Mouse (Mus musculus) hematopoietic stem cell, adult 5-6 weeks (primary cell): Measurements from ENCODE around the gene Adarb1. TPM values are rescaled to one million over a fixed set of nuclear protein-coding genes. Genes with fewer than 3 reads are reported as not detected.
"Not testable (repeated sequence)": the region's sequence is repeated elsewhere in the genome, so short reads cannot be mapped to it uniquely, and the experiment has no call there.

Experiments
- ATAC-seq, 2 experiments: fragments of 125-278 bp in 1 of 2; replicated peaks in 1 of 2; 2 replicates each; pipeline ENCODE4 v1.8.0; 2016 to 2017; ENCODE audit warnings: inconsistent platforms in 2 of 2, mild to moderate bottlenecking in 2 of 2, moderate number of reproducible peaks in 2 of 2, low read depth in 1 of 2, moderate TSS enrichment in 1 of 2; ENCODE audit not compliant: low FRiP score in 2 of 2, poor library complexity in 2 of 2, severe bottlenecking in 2 of 2, insufficient read depth in 1 of 2, low TSS enrichment in 1 of 2
- total RNA-seq: library from RNA; stranded (forward); fragments of 172-1452, 232-1000 nt; gene quantifications from 2 replicates; pipeline ENCODE4 v1.2.3, GENCODE M21; 2017

The Adarb1 gene
- total RNA-seq, 1 experiment from 2014 or later: 4.4 TPM

- no peak for ATAC-seq
Observed at GRCm38 (mm10) chr10:77304362-77304761, 113.7 kb downstream of the Adarb1 start.

DNA sequence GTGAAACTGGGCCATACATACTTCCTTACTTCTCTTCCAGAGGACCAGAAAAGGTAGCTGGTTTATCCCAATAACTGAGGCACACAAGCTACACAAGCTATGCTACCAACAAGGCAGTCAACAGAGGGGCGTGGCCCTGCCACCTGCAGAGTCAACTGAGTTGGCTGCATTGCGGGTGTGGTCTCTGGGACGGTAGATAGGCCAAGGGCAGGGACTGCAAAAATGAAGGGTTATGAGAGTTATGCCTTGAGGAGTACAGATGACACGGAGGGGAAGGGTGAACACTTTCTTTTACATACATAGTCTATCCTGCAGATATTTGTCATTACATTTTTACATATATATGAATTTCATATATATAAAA lies 117.2 kb downstream of the Adarb1 start:
- no peak for ATAC-seq

DNA sequence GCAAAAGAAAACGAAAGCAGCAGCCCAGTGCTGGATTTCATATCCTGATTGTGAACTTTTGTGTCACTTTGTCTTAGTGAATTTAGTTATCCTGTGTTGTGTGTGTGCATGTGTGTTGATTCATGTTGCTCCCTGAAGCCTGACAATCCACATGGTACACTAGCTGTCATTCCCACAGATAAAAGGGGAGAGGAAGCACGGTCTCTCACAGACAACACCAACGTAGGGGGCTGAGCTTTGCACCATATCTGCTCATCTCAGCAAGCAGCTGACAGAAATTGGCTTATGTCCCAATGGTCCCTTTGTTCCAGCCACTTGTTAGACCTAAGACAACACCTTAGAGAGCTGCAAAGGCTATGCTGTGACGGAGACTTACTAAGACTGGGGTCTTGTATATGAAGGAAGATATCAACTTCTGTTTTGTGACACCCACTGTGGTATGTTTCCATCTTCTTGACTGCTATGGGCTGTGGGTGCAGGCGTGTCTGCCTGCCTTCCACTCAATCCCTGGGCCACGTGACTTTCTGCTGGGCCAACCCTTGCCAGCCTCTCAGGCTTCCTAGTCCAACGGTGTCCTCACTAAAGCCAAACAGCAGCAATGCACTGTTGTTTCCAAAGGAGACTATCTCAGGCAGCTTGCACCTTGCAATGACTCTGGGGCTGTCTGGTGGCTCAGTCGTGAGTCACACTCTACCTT lies 117.7 kb downstream of the Adarb1 start:
- no peak for ATAC-seq

- ATAC-seq: no peak
Observed at GRCm38 (mm10) chr10:77299194-77299593, 118.9 kb downstream of the Adarb1 start.

DNA sequence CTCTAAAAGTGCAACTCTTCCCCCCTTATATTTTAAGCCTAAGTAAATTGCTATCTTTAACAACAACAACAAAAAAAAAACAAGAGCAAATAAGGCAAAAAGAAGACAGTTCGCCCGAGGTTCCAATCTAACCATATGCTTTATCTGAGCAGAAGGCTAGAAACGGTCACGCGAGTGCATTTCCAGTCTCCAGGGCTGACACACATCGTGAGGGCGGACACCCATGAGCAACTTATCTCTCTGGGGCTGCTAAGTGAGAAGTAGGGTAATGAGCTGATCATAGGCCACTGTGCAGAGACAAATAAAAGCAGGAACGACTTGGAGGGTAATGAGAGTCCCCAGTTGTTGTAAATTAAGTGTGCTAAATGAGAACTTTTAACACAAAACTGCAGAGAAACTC lies 119.4 kb downstream of the Adarb1 start:
- no peak for ATAC-seq

DNA sequence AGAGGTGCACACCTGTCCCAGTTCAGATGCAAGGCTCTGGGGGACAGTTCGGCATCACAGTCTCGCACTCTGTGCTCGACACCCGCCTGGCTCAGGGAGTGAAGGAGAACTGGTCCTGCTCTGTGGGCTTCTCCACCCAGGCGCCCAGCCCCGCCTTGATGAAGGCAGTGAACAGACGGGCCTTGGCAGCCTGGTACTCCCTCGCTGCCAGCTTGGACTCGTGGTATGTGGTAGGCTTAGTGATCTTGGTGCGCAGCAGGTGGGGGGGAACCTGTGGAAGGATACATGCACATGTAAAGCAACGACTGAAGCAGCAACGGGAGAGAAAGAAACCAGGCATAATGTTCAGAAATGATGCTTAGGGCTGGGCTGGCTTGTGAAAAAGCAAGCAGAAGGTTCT lies 123.4 kb downstream of the Adarb1 start:
- ATAC-seq: no peak

- peak in 1 of 2 experiments; percentile 38; a peak in 2 of 4 replicates for ATAC-seq
Observed at GRCm38 (mm10) chr10:77290624-77291366, 127.3 kb downstream of the Adarb1 start.

GRCm38 (mm10) chr10:77289559-77289958 lies 128.5 kb downstream of the Adarb1 start:
- no peak for ATAC-seq

- ATAC-seq: no peak
Observed at GRCm38 (mm10) chr10:77288639-77289195, 129.4 kb downstream of the Adarb1 start.

- ATAC-seq: no peak
Observed at GRCm38 (mm10) chr10:77287626-77288025, 130.4 kb downstream of the Adarb1 start.

- no peak for ATAC-seq
Observed at GRCm38 (mm10) chr10:77284832-77285231, 133.2 kb downstream of the Adarb1 start.

DNA sequence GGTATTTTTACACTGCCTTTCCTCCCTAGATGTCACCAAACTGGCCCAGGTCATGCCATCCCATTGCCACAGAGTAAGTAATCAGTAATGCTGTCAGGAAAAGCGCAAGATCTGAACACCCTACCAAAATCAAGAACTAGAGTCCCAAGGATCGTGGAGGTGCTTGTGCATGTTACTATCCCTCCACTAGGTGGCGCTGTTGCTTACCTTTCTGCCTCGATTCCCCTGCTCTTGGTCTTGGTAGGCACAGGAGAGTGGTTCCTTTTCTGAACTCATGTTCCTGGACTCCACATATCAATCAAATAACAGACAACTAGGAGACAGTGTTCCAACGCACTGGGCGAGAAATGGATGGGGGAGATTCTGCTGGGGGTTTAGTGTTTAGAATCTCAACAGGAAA lies 135.2 kb downstream of the Adarb1 start:
- peak; percentile 76 to 90 for ATAC-seq

GRCm38 (mm10) chr10:77282085-77282484 lies 136.0 kb downstream of the Adarb1 start:
- not testable (repeated sequence) for ATAC-seq

DNA sequence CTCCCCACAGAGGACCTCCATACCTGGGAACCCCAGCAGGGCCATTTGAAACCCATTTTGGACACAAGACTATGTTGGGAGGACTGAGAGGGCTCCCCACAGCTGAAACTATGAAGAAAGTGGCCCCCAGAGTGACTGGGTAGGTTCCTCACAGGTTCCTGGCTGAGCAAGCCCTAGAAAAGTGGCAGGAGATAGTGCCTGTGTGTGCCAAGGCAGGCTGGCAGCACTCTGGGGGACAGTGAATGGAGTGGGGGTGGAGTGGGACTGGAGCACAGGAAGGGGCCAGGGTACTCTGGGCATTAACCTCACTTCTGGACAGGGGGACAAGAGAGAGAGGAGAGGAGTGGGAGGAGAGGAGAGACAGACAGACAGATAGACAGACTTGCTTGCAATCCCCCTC lies 144.3 kb downstream of the Adarb1 start:
- ATAC-seq: no peak

- 0 out of 4 replicates have a peak, but pooled peaks of 1 of the 2 experiments have one; percentile 16 for ATAC-seq
Observed at GRCm38 (mm10) chr10:77272980-77273730, 144.9 kb downstream of the Adarb1 start.

- ATAC-seq: no peak
Observed at GRCm38 (mm10) chr10:77269129-77269528, 148.9 kb downstream of the Adarb1 start.

GRCm38 (mm10) chr10:77267027-77267426 lies 151.0 kb downstream of the Adarb1 start:
- ATAC-seq: peak in 1 of 2 experiments; percentile 21; a peak in 1 of 4 replicates

GRCm38 (mm10) chr10:77266281-77266680 lies 151.8 kb downstream of the Adarb1 start:
- ATAC-seq: peak; percentile 52 to 68; a peak in 3 of 4 replicates
